Mouse (Mus musculus) liver, postnatal 0 days (tissue): ENCODE data around the gene Eml5. TPM values are rescaled to one million over a fixed set of nuclear protein-coding genes. Genes with fewer than 3 reads are reported as not detected.

ENCODE experiments used
- ATAC-seq: fragments of 200-750 bp; cut with Nextera tagmentation; 2 replicates; pipeline ENCODE4 v1.8.0; 2017; ENCODE audit warnings: mild to moderate bottlenecking, moderate library complexity
- DNase-seq: peaks from one replicate; pipeline ENCODE4 v3.0.0-alpha.2; 2016
- H3K27ac ChIP-seq: fragments of 300-500 bp; sonication (generic); 2 replicates; pipeline ENCODE4 v1.5.1; 2014; ENCODE audit warnings: antibody characterized with exemption, moderate library complexity, mild to moderate bottlenecking, low read depth
- H3K27me3 ChIP-seq: fragments of 300-500 bp; sonication (generic); 2 replicates; pipeline ENCODE4 v1.6.1; 2014; ENCODE audit warnings: low read length, control low read depth, mixed read lengths; ENCODE audit not compliant: insufficient read depth
- H3K36me3 ChIP-seq: fragments of 300-500 bp; sonication (generic); replicated peaks from 2 replicates; pipeline ENCODE4 v1.6.1; 2014; ENCODE audit warnings: mild to moderate bottlenecking, control low read depth, low read length, moderate library complexity, mixed read lengths; ENCODE audit not compliant: insufficient read depth
- H3K4me1 ChIP-seq: fragments of 300-500 bp; sonication (generic); 2 replicates; pipeline ENCODE4 v1.6.1; 2014; ENCODE audit warnings: antibody characterized with exemption, mild to moderate bottlenecking, control low read depth; ENCODE audit not compliant: insufficient read depth
- H3K4me2 ChIP-seq: fragments of 300-500 bp; sonication (generic); 2 replicates; pipeline ENCODE4 v1.6.1; 2014; ENCODE audit warnings: low read depth, mild to moderate bottlenecking, low read length, moderate library complexity, mixed read lengths
- H3K4me3 ChIP-seq: fragments of 300-500 bp; sonication (generic); 2 replicates; pipeline ENCODE4 v1.5.1; 2014; ENCODE audit warnings: low read depth, low read length
- H3K9ac ChIP-seq: fragments of 300-500 bp; sonication (generic); replicated peaks from 2 replicates; pipeline ENCODE4 v1.6.1; 2014; ENCODE audit warnings: mild to moderate bottlenecking, moderate library complexity
- H3K9me3 ChIP-seq: fragments of 300-500 bp; sonication (generic); 2 replicates; pipeline ENCODE4 v1.6.1; 2016; ENCODE audit warnings: mild to moderate bottlenecking, control low read depth, low read length, mixed read lengths
- CTCF ChIP-seq: sonication (generic); IDR thresholded peaks from 2 replicates; pipeline ENCODE4 v1.5.1; 2016; ENCODE audit warnings: antibody characterized with exemption, low read depth
- EP300 ChIP-seq: IDR thresholded peaks from 2 replicates; pipeline ENCODE4 v1.6.1; 2016; ENCODE audit warnings: antibody characterized with exemption, low read depth, mild to moderate bottlenecking
- WGBS: fragments of 180-500 bp; shearing (Covaris S2); extraction: QIAGEN DNeasy Blood & Tissue Kit; methylation state at CpG from one replicate; pipeline ENCODE4 v1.1.7; 2014; ENCODE audit not compliant: insufficient replicate concordance; 5-methylcytosine and 5-hydroxymethylcytosine counted together
- polyA plus RNA-seq: library from polyadenylated mRNA; unstranded; fragments of >200 nt; fragmentation: Nextera tagmentation; extraction: Ambion mirVana; gene quantifications from 2 replicates; pipeline ENCODE4 v1.2.1, GENCODE M21; 2015

Eml5 gene
- polyA plus RNA-seq, 1 experiment from 2014 or later = 0.65 TPM

GRCm38 (mm10) chr12:98746131-98746530 is 155.2 kb downstream of the Eml5 start:
- no peak overlapping the region for H3K4me3 ChIP-seq
- H3K36me3 ChIP-seq = peaks cover 3% of the 10 kb centered on the region; the same call in 1 of the 2 replicates
- H3K27ac ChIP-seq = 0 out of 2 replicates have a peak overlapping the region, but pooled peaks have one; percentile 77
- DNase-seq = peak; percentile 77
- peaks cover 18% of the 10 kb centered on the region; the same call in 1 of the 2 replicates for H3K4me1 ChIP-seq
- peak; percentile 77 for ATAC-seq
- no peaks in the 10 kb centered on the region for H3K27me3 ChIP-seq
- TF ChIP-seq CTCF (peak; percentile 92), EP300 (no peak)
- peak overlapping the region; percentile 82 for H3K4me2 ChIP-seq
- H3K9me3 ChIP-seq = no peaks in the 10 kb centered on the region
- WGBS = 24% methylated on average over 2 of the region's 2 CpGs
- H3K9ac ChIP-seq = no peak overlapping the region

- no peak for ATAC-seq
- no peaks in the 10 kb centered on the region; the same call in 1 of the 2 replicates for H3K36me3 ChIP-seq
- no peak overlapping the region for H3K4me3 ChIP-seq
- H3K27me3 ChIP-seq = no peaks in the 10 kb centered on the region
- H3K9ac ChIP-seq = no peak overlapping the region
- DNase-seq = no peak
- TF ChIP-seq EP300 (no peak), CTCF (no peak)
- H3K4me2 ChIP-seq = no peak overlapping the region
- no peaks in the 10 kb centered on the region for H3K9me3 ChIP-seq
- H3K4me1 ChIP-seq = peaks cover 18% of the 10 kb centered on the region; the same call in 1 of the 2 replicates
- WGBS = 66% methylated on average over 4 of the region's 4 CpGs
- H3K27ac ChIP-seq = 0 out of 2 replicates have a peak overlapping the region, but pooled peaks have one; percentile 16
These were observed 155.7 kb downstream of the Eml5 start for GRCm38 (mm10) chr12:98745626-98746025.

GRCm38 (mm10) chr12:98741011-98741501 is 160.2 kb downstream of the Eml5 start:
- ATAC-seq (peak; percentile 64), DNase-seq (peak; percentile 25)
- WGBS = 60% methylated on average over 3 of the region's 3 CpGs
- no peak overlapping the region for H3K9ac ChIP-seq
- H3K27ac ChIP-seq = peak overlapping the region; percentile 76
- no peak overlapping the region for H3K4me3 ChIP-seq
- peaks cover 24% of the 10 kb centered on the region for H3K27me3 ChIP-seq
- no peaks in the 10 kb centered on the region for H3K9me3 ChIP-seq
- TF ChIP-seq EP300 (no peak), CTCF (no peak)
- H3K4me2 ChIP-seq = 0 out of 2 replicates have a peak overlapping the region, but pooled peaks have one; percentile 15
- peaks cover 10% of the 10 kb centered on the region for H3K4me1 ChIP-seq
- H3K36me3 ChIP-seq = no peaks in the 10 kb centered on the region

GRCm38 (mm10) chr12:98737801-98738350 is 163.4 kb downstream of the Eml5 start:
- H3K27me3 ChIP-seq = peaks cover 28% of the 10 kb centered on the region

GRCm38 (mm10) chr12:98736951-98737800 is 164.1 kb downstream of the Eml5 start, which contains the start of gene Ptpn21:
Gene Ptpn21 (minus strand): TSS chr12:98737405.
- Histone ChIP-seq H3K9me3 (no peaks in the 10 kb centered on the region), H3K27ac (peak within 1 kb of the TSS; percentile 79), H3K27me3 (peaks cover 28% of the 10 kb centered on the region), H3K4me3 (peak within 1 kb of the TSS; percentile 62), H3K36me3 (no peaks in the 10 kb centered on the region), H3K4me2 (peak within 1 kb of the TSS; percentile 75), H3K9ac (peak within 1 kb of the TSS; percentile 78), H3K4me1 (peaks cover 24% of the 10 kb centered on the region)
- TF ChIP-seq EP300 (no peak), CTCF (no peak)
- peak; percentile 57 for DNase-seq
- WGBS = 1% methylated on average over 73 of the region's 75 CpGs
- peak; percentile 65 for ATAC-seq

More at GRCm38 (mm10) chr12:98737801-98738350, 163.4 kb downstream of the Eml5 start:
- Histone ChIP-seq H3K4me3 (peak overlapping the region; percentile 62), H3K4me1 (peaks cover 24% of the 10 kb centered on the region), H3K36me3 (no peaks in the 10 kb centered on the region), H3K4me2 (peak overlapping the region; percentile 75), H3K27ac (no peak overlapping the region; the same call in 1 of the 2 replicates), H3K9me3 (no peaks in the 10 kb centered on the region), H3K9ac (peak overlapping the region; percentile 78; the same call in 1 of the 2 replicates)
- ATAC-seq (no peak), DNase-seq (no peak)
- 15% methylated on average over 7 of the region's 7 CpGs for WGBS
- TF ChIP-seq CTCF (no peak), EP300 (no peak)

Other genes starting within 250 kb of the Eml5 start
- gene Ptpn21, start 164.1 kb downstream of the Eml5 start, polyA plus RNA-seq = 4.0 and 4.1 TPM in 2 replicates
- 28.8 and 29.2 TPM in 2 replicates for gene Zc3h14, start 154.5 kb downstream of the Eml5 start, polyA plus RNA-seq
- gene Ttc8, start 19.1 kb upstream of the Eml5 start, polyA plus RNA-seq = 2.2 and 2.7 TPM in 2 replicates